Mouse (Mus musculus) testis, postnatal 14 days (tissue): Measurements from ENCODE around the gene Hoxd9.
A peak's percentile ranks its signal among the peaks of the same experiment; 100 is the strongest.

ENCODE experiments used
- DNase-seq: peaks from one replicate; pipeline ENCODE4 v3.0.0; 2021; ENCODE audit warnings: low spot score

Gene Hoxd9

GRCm38 (mm10) chr2:74668370-74669229, 28.9 kb upstream of the Hoxd9 start:
- DNase-seq = no peak

GRCm38 (mm10) chr2:74669230-74669578, 28.3 kb upstream of the Hoxd9 start:
- no peak for DNase-seq

- no peak for DNase-seq
Observed at GRCm38 (mm10) chr2:74669650-74670235, 27.8 kb upstream of the Hoxd9 start.

- no peak for DNase-seq
Observed at GRCm38 (mm10) chr2:74670632-74671188, 26.8 kb upstream of the Hoxd9 start.

GRCm38 (mm10) chr2:74671847-74672246, 25.7 kb upstream of the Hoxd9 start:
- no peak for DNase-seq

- DNase-seq = peak; percentile 39
Observed at GRCm38 (mm10) chr2:74672481-74673362, 24.8 kb upstream of the Hoxd9 start.

- no peak for DNase-seq
Observed at GRCm38 (mm10) chr2:74673835-74674425, 23.6 kb upstream of the Hoxd9 start.

- DNase-seq = no peak
Observed at GRCm38 (mm10) chr2:74674881-74675665, 22.5 kb upstream of the Hoxd9 start, which contains the start of gene Hoxd12. Gene Hoxd12, plus strand, starts transcription at chr2:74675013.

GRCm38 (mm10) chr2:74675666-74676282, 21.8 kb upstream of the Hoxd9 start:
- no peak for DNase-seq

- DNase-seq = no peak
Observed at GRCm38 (mm10) chr2:74676376-74677052, 21.0 kb upstream of the Hoxd9 start.

- DNase-seq = no peak
Observed at GRCm38 (mm10) chr2:74677106-74677505, 20.4 kb upstream of the Hoxd9 start.

- no peak for DNase-seq
Observed at GRCm38 (mm10) chr2:74678891-74679595, 18.5 kb upstream of the Hoxd9 start, which contains the start of gene Hoxd11. Gene Hoxd11, plus strand, starts transcription at chr2:74679557.

GRCm38 (mm10) chr2:74679596-74679971, 17.9 kb upstream of the Hoxd9 start:
- no peak for DNase-seq

- DNase-seq = no peak
Observed at GRCm38 (mm10) chr2:74679980-74680379, 17.5 kb upstream of the Hoxd9 start.

GRCm38 (mm10) chr2:74680561-74681398, 16.7 kb upstream of the Hoxd9 start:
- DNase-seq = no peak

- peak; percentile 19 for DNase-seq
Observed at GRCm38 (mm10) chr2:74681594-74682531, 15.7 kb upstream of the Hoxd9 start.

- no peak for DNase-seq
Observed at GRCm38 (mm10) chr2:74682796-74683195, 14.7 kb upstream of the Hoxd9 start.
